Mouse (Mus musculus): ENCODE measurements around the gene Zfp273. TPM values are rescaled to one million over a fixed set of nuclear protein-coding genes. Genes with fewer than 3 reads are reported as not detected.
"Not testable (repeated sequence)": the region's sequence is repeated elsewhere in the genome, so short reads cannot be mapped to it uniquely, and the experiment has no call there.

Zfp273 gene
- polyA plus RNA-seq, 1 experiment from 2014 or later = 15.1 TPM

DNA sequence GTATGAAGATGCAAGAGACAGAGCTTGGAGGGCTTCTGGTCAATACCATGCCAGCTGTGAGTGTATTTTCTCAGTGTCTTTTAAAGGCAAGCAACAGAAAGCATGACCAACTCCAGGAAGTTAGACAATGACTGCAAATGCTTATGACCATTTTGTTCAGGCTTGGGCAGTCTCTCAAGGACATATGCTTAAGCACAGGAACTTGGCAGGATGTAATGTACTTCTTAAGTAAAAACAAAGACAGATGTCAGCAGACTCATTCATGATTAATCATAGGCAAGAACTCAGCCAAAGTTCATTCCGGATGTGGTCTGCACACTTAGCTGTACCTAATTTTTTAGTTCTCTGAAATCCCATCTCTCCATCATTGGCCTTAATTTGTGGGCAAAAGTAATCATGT is 5.1 kb downstream of the Zfp273 start:
- peaks cover 13% of the 10 kb centered on the region; the same call in 1 of the 2 replicates for H3K36me3 ChIP-seq (ENCODE audit: control insufficient read depth, insufficient read depth, low read length)
- H3K4me2 ChIP-seq (ENCODE audit: low read length) = no peak overlapping the region
- no peak overlapping the region for H3K4me3 ChIP-seq (replicated peaks; ENCODE audit: low read depth, low read length)
- WGBS = 98% methylated on average over 1 of the region's 1 CpGs
- no peaks in the 10 kb centered on the region for H3K4me1 ChIP-seq (ENCODE audit: control insufficient read depth, insufficient read depth, low read length)
- H3K9ac ChIP-seq (replicated peaks; ENCODE audit: low read length) = no peak overlapping the region
- H3K27ac ChIP-seq (replicated peaks; ENCODE audit: low read depth, low read length) = no peak overlapping the region
- peaks cover 26% of the 10 kb centered on the region for H3K9me3 ChIP-seq (ENCODE audit: control insufficient read depth, low read length)
- DNase-seq = no peak
- no peak for ATAC-seq (ENCODE audit: low FRiP score, low TSS enrichment)
- no peaks in the 10 kb centered on the region for H3K27me3 ChIP-seq (ENCODE audit: control insufficient read depth, insufficient read depth, low read length)

DNA sequence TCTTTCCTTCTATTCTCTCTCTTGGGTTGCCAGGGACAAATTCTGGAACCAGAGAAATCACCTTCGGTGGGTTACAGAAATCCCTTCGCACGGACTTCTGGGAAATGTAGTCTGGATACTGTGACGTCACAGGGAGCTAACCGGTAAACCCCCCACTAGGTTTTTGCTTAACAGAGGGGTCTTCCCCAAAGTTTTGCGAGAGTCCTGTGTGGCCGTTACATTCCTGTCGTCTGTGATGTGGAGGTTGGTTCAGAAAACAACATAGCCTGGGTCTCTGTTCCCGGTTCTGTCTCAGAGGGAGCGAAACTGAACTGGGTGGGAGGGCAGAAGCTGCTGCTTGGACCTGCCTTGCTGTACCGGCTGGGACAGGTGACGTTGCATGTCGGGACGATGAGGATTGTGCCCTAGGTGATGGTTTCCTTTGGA is 17.4 kb downstream of the Zfp273 start, which contains the start of gene Gm10037:
Gene Gm10037 (plus strand): TSS at position 196 of the 426 bp plus-strand sequence.
- Histone ChIP-seq H3K36me3 (ENCODE audit: control insufficient read depth, insufficient read depth, low read length) (peaks cover 11% of the 10 kb centered on the region), H3K27me3 (ENCODE audit: control insufficient read depth, insufficient read depth, low read length) (no peaks in the 10 kb centered on the region), H3K27ac (replicated peaks; ENCODE audit: low read depth, low read length) (no peak within 1 kb of the TSS), H3K4me1 (ENCODE audit: control insufficient read depth, insufficient read depth, low read length) (no peaks in the 10 kb centered on the region), H3K4me2 (ENCODE audit: low read length) (peak within 1 kb of the TSS; percentile 69), H3K9ac (replicated peaks; ENCODE audit: low read length) (peak within 1 kb of the TSS; percentile 73), H3K4me3 (replicated peaks; ENCODE audit: low read depth, low read length) (peak within 1 kb of the TSS; percentile 58), H3K9me3 (ENCODE audit: control insufficient read depth, low read length) (peaks cover 8% of the 10 kb centered on the region)
- 2% methylated on average over 14 of the region's 14 CpGs for WGBS
- DNase-seq (peak; percentile 92), ATAC-seq (ENCODE audit: low FRiP score, low TSS enrichment) (peak; percentile 81)

DNA sequence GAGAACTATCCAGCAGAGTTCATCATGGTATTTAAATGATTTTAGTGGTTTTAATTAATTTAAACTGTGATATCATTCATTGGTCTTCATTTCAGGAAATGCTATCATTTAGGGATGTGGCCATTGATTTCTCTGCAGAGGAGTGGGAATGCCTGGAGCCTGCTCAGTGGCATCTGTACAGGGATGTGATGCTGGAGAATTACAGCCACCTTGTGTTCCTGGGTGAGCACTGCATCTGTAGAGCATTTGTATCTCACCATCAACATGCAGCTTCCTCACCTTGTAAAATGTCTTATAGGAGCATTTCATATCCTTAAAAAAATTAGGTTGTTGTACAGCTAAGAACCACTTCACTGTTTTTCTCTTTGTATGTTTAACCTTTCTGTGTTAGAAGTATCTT is 19.6 kb downstream of the Zfp273 start:
- not testable (repeated sequence) for H3K4me3 ChIP-seq (replicated peaks; ENCODE audit: low read depth, low read length); H3K27ac ChIP-seq (replicated peaks; ENCODE audit: low read depth, low read length); H3K4me2 ChIP-seq (ENCODE audit: low read length); DNase-seq; H3K4me1 ChIP-seq (ENCODE audit: control insufficient read depth, insufficient read depth, low read length); H3K27me3 ChIP-seq (ENCODE audit: control insufficient read depth, insufficient read depth, low read length); H3K9me3 ChIP-seq (ENCODE audit: control insufficient read depth, low read length); H3K9ac ChIP-seq (replicated peaks; ENCODE audit: low read length); H3K36me3 ChIP-seq (ENCODE audit: control insufficient read depth, insufficient read depth, low read length); ATAC-seq (ENCODE audit: low FRiP score, low TSS enrichment)

DNA sequence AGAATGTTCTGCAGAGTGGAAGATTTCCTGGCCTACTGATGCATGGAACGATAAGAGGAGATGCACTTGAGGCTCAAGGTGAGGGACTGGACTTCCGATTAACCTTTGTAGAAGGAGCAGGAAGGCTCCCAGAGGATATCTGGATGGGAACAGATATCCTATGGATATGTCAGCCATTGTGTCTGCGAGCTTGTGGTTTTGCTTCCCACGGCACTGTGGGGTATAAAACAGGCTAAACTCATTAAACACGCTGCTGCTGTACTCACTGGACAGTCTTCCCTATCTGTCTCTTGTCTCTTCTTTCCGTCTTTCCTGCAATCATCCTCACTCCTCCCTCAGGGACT is 30.2 kb downstream of the Zfp273 start:
- Histone ChIP-seq H3K9me3 (ENCODE audit: control insufficient read depth, low read length) (no peaks in the 10 kb centered on the region), H3K4me2 (ENCODE audit: low read length) (peak overlapping the region; percentile 57), H3K4me3 (replicated peaks; ENCODE audit: low read depth, low read length) (peak overlapping the region; percentile 31), H3K9ac (replicated peaks; ENCODE audit: low read length) (peak overlapping the region; percentile 59), H3K4me1 (ENCODE audit: control insufficient read depth, insufficient read depth, low read length) (peaks cover 3% of the 10 kb centered on the region; the same call in 1 of the 2 replicates), H3K27ac (replicated peaks; ENCODE audit: low read depth, low read length) (peak overlapping the region; percentile 57), H3K27me3 (ENCODE audit: control insufficient read depth, insufficient read depth, low read length) (no peaks in the 10 kb centered on the region), H3K36me3 (ENCODE audit: control insufficient read depth, insufficient read depth, low read length) (no peaks in the 10 kb centered on the region)
- ATAC-seq (ENCODE audit: low FRiP score, low TSS enrichment) (no peak; the same call in 1 of the 2 replicates), DNase-seq (no peak)
- WGBS = 46% methylated on average over 6 of the region's 6 CpGs

DNA sequence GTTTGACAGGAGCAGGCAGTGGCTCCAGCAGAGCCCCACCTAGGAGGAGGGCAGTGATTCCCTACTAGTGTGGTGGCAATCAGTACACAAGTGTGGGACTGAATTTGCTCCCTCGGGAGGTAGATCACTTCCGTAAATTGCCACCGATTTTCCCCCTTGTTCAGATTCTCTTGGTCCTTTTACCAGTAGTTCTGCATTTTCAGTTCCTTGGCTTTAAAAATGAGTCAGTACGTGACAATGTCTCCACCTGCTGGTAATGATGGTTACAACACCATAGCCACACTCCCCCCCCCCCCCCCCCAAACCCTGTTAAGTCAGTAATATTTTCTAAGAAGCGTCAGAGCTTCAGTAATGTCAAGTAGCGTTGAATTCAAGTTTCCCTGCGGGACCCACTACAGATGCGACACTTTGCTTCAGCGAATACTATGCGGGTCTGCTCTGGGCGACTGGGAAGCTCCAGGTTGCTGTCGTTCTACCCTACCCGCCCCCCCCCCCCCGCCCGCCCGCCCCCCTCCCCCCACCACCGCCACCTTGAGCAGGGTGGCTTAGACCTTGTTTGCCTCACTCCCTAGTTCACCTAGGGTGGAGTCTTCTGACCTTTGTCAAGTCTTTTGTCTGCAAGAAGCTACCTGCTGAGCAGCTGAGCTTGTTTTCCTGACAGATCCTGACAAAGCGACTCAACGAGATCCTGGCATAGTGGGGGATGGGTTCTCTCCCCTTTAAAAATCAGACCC is 30.7 kb downstream of the Zfp273 start:
- Histone ChIP-seq H3K27ac (replicated peaks; ENCODE audit: low read depth, low read length) (peak overlapping the region; percentile 57), H3K9me3 (ENCODE audit: control insufficient read depth, low read length) (no peaks in the 10 kb centered on the region), H3K4me2 (ENCODE audit: low read length) (peak overlapping the region; percentile 57), H3K4me1 (ENCODE audit: control insufficient read depth, insufficient read depth, low read length) (peaks cover 3% of the 10 kb centered on the region; the same call in 1 of the 2 replicates), H3K4me3 (replicated peaks; ENCODE audit: low read depth, low read length) (peak overlapping the region; percentile 31), H3K9ac (replicated peaks; ENCODE audit: low read length) (peak overlapping the region; percentile 59), H3K27me3 (ENCODE audit: control insufficient read depth, insufficient read depth, low read length) (no peaks in the 10 kb centered on the region), H3K36me3 (ENCODE audit: control insufficient read depth, insufficient read depth, low read length) (no peaks in the 10 kb centered on the region)
- DNase-seq (peak; percentile 87), ATAC-seq (ENCODE audit: low FRiP score, low TSS enrichment) (peak; percentile 82)
- 0% methylated on average over 13 of the region's 19 CpGs for WGBS

DNA sequence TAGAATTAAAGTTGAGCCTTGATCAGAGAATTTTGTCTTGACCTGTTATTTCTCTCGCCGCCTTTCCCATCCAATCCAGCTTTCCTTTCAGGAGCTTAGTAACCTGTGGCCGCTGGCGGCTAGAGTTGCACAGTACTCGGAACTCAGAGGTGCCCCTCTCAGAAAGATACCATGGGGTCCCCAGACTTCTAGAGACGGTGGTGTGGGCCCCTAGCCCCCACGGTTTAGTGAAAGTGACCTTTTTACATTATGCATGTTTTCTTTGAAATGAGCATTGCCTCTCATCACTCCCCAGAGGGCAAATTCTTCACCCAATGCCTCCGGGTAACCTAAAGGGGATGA is 31.3 kb downstream of the Zfp273 start:
- WGBS = 17% methylated on average over 8 of the region's 8 CpGs
- Histone ChIP-seq H3K9ac (replicated peaks; ENCODE audit: low read length) (peak overlapping the region; percentile 51), H3K9me3 (ENCODE audit: control insufficient read depth, low read length) (no peaks in the 10 kb centered on the region), H3K4me1 (ENCODE audit: control insufficient read depth, insufficient read depth, low read length) (peaks cover 3% of the 10 kb centered on the region; the same call in 1 of the 2 replicates), H3K36me3 (ENCODE audit: control insufficient read depth, insufficient read depth, low read length) (no peaks in the 10 kb centered on the region), H3K4me3 (replicated peaks; ENCODE audit: low read depth, low read length) (peak overlapping the region; percentile 31), H3K4me2 (ENCODE audit: low read length) (peak overlapping the region; percentile 57), H3K27me3 (ENCODE audit: control insufficient read depth, insufficient read depth, low read length) (no peaks in the 10 kb centered on the region), H3K27ac (replicated peaks; ENCODE audit: low read depth, low read length) (no peak overlapping the region)
- ATAC-seq (ENCODE audit: low FRiP score, low TSS enrichment) (0 out of 2 replicates have a peak, but pooled peaks have one; percentile 46), DNase-seq (no peak)

DNA sequence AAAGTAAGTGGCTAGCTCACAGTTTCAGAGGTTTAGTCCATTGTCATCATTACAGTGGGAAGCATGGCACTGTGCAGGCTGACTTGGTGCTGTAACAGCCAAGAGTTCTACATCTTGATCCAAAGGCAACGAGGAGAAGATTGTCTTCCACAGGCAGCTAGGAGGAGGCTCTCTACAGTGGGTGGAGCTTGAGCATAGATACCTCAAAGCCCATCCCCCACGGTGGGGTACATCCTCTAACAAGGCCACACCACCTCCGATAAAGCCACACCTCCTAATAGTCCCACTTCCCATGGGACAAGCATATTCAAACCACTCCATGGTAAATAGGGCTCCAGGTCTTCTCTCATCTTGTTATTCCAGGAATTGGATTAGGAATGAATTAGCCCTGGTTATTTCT is 36.8 kb downstream of the Zfp273 start:
- Histone ChIP-seq H3K27ac (replicated peaks; ENCODE audit: low read depth, low read length) (no peak overlapping the region), H3K9ac (replicated peaks; ENCODE audit: low read length) (no peak overlapping the region), H3K36me3 (ENCODE audit: control insufficient read depth, insufficient read depth, low read length) (no peaks in the 10 kb centered on the region), H3K4me3 (replicated peaks; ENCODE audit: low read depth, low read length) (no peak overlapping the region), H3K27me3 (ENCODE audit: control insufficient read depth, insufficient read depth, low read length) (no peaks in the 10 kb centered on the region), H3K4me1 (ENCODE audit: control insufficient read depth, insufficient read depth, low read length) (no peaks in the 10 kb centered on the region), H3K9me3 (ENCODE audit: control insufficient read depth, low read length) (no peaks in the 10 kb centered on the region), H3K4me2 (ENCODE audit: low read length) (no peak overlapping the region)
- DNase-seq = no peak
- ATAC-seq (ENCODE audit: low FRiP score, low TSS enrichment) = no peak
- WGBS = 85% methylated on average over 3 of the region's 3 CpGs

DNA sequence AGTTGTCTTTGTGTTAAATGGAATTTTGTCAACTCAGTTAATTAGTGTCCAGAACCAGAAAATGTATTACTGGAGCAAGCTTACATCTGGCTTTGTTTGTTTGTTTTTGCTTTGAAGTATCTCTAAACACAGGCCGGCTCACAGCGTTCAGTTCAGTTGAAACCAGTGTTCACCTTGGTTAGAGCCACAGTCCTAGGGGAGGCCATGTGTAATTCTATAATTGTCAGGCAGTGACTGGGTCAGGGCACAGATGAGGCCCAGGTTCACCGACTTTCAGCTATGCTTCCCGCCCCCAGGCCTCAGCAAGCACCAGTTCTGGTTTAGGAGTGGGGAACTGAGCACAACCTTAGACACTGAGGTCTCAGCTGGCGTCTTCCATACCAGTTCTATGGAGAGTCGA is 39.6 kb downstream of the Zfp273 start:
- WGBS = 81% methylated on average over 6 of the region's 6 CpGs
- Histone ChIP-seq H3K4me3 (replicated peaks; ENCODE audit: low read depth, low read length) (no peak overlapping the region), H3K4me1 (ENCODE audit: control insufficient read depth, insufficient read depth, low read length) (no peaks in the 10 kb centered on the region)

DNA sequence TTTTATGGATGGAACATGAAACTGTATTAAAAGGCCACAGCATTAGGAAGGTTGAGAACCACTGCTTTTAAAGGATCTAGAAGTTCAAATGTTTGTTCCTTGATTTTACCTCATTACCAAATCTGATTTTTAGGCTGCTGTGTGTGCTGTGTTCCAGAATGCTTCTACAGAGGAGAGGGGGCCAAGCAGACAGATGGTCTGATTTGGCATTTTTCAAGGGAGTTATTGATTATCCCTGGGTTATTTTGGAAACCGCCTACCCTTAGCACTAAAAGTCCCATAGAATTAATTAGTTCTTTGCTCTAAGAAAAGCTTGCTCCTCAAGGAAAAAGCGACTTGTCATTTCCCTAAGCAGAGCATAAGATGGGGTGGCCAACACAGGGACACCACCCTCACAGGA is 40.4 kb downstream of the Zfp273 start:
- H3K4me3 ChIP-seq (replicated peaks; ENCODE audit: low read depth, low read length) = no peak overlapping the region
- no peak overlapping the region for H3K27ac ChIP-seq (replicated peaks; ENCODE audit: low read depth, low read length)
- ATAC-seq (ENCODE audit: low FRiP score, low TSS enrichment) (no peak), DNase-seq (no peak)
- H3K9ac ChIP-seq (replicated peaks; ENCODE audit: low read length) = no peak overlapping the region
- WGBS = 87% methylated on average over 2 of the region's 2 CpGs
- H3K9me3 ChIP-seq (ENCODE audit: control insufficient read depth, low read length) = no peaks in the 10 kb centered on the region
- no peaks in the 10 kb centered on the region for H3K4me1 ChIP-seq (ENCODE audit: control insufficient read depth, insufficient read depth, low read length)
- no peaks in the 10 kb centered on the region for H3K27me3 ChIP-seq (ENCODE audit: control insufficient read depth, insufficient read depth, low read length)
- H3K36me3 ChIP-seq (ENCODE audit: control insufficient read depth, insufficient read depth, low read length) = no peaks in the 10 kb centered on the region
- H3K4me2 ChIP-seq (ENCODE audit: low read length) = no peak overlapping the region

More for the DNA sequence above, 39.6 kb downstream of the Zfp273 start:
- Histone ChIP-seq H3K27ac (replicated peaks; ENCODE audit: low read depth, low read length) (no peak overlapping the region), H3K36me3 (ENCODE audit: control insufficient read depth, insufficient read depth, low read length) (no peaks in the 10 kb centered on the region), H3K9me3 (ENCODE audit: control insufficient read depth, low read length) (no peaks in the 10 kb centered on the region), H3K27me3 (ENCODE audit: control insufficient read depth, insufficient read depth, low read length) (no peaks in the 10 kb centered on the region), H3K9ac (replicated peaks; ENCODE audit: low read length) (no peak overlapping the region), H3K4me2 (ENCODE audit: low read length) (no peak overlapping the region)
- DNase-seq (no peak), ATAC-seq (ENCODE audit: low FRiP score, low TSS enrichment) (no peak)

All from midbrain, embryonic 14.5 days (tissue).